Mouse (Mus musculus) heart, postnatal 10 days (tissue): ENCODE measurements around the gene Plekhd1. TPM values are rescaled to one million over a fixed set of nuclear protein-coding genes. Genes with fewer than 3 reads are reported as not detected.

Source experiments
- DNase-seq, 2 experiments: peaks; one replicate each; pipeline ENCODE4 v3.0.0; 2021
- intact Hi-C: fragments of 180-260 bp; cut with DNase I; formaldehyde crosslinking; loops from one replicate; pipeline ENCODE4 v1.15.1; 2025
- total RNA-seq, 2 experiments: library from RNA; stranded (reverse); gene quantifications; 2 replicates each; pipeline ENCODE4 v1.2.3; 2021

The Plekhd1 gene
- total RNA-seq, 2 experiments from 2014 or later = 0.25 to 0.60 TPM

GRCm38 (mm10) chr12:80698526-80699143, 6.2 kb downstream of the Plekhd1 start:
- intact Hi-C loops = no loop called here
- DNase-seq = no peak

GRCm38 (mm10) chr12:80699144-80699531, 6.7 kb downstream of the Plekhd1 start:
- intact Hi-C loops = no loop called here

GRCm38 (mm10) chr12:80701332-80701731, 8.9 kb downstream of the Plekhd1 start:
- intact Hi-C loops = no loop called here
- peak in 1 of 2 experiments; percentile 45 for DNase-seq

More at GRCm38 (mm10) chr12:80699144-80699531, 6.7 kb downstream of the Plekhd1 start:
- DNase-seq = no peak

- no peak for DNase-seq
These were observed 14.0 kb downstream of the Plekhd1 start for GRCm38 (mm10) chr12:80706208-80706914.

GRCm38 (mm10) chr12:80706915-80707604, 14.7 kb downstream of the Plekhd1 start:
- DNase-seq = no peak
- intact Hi-C loops = no loop called here

More at GRCm38 (mm10) chr12:80706208-80706914, 14.0 kb downstream of the Plekhd1 start:
- intact Hi-C loops = no loop called here

- intact Hi-C loops = no loop called here
- peak in 1 of 2 experiments; percentile 35 for DNase-seq
These were observed 23.5 kb downstream of the Plekhd1 start for GRCm38 (mm10) chr12:80715915-80716314.

- intact Hi-C loops = no loop called here
- no peak for DNase-seq
These were observed 26.8 kb downstream of the Plekhd1 start for GRCm38 (mm10) chr12:80719141-80719540.

- DNase-seq = no peak
- intact Hi-C loops = no loop called here
These were observed 28.1 kb downstream of the Plekhd1 start for GRCm38 (mm10) chr12:80720507-80720906.

GRCm38 (mm10) chr12:80721458-80721857, 29.1 kb downstream of the Plekhd1 start:
- intact Hi-C loops = no loop called here
- DNase-seq = no peak

GRCm38 (mm10) chr12:80724853-80725559, 32.6 kb downstream of the Plekhd1 start:
- intact Hi-C loops = loop anchor here (2.0 to 5.0 kb wide), 3 partner anchors 44 to 566 kb away; no protein-coding TSS in a partner anchor
- peak; percentile 83 to 92 for DNase-seq

GRCm38 (mm10) chr12:80728207-80728606, 35.8 kb downstream of the Plekhd1 start:
- intact Hi-C loops = loop anchor here (5.0 kb wide), 1 partner anchor 231 kb away; no protein-coding TSS in a partner anchor
- no peak for DNase-seq

GRCm38 (mm10) chr12:80728814-80729213, 36.4 kb downstream of the Plekhd1 start:
- intact Hi-C loops = loop anchor here (5.0 kb wide), 1 partner anchor 232 kb away; no protein-coding TSS in a partner anchor
- peak in 1 of 2 experiments; percentile 27 for DNase-seq

- intact Hi-C loops = loop anchor here (1.0 to 5.0 kb wide), 2 partner anchors 30 to 233 kb away; partner anchors contain the start of gene Ccdc177
- DNase-seq = no peak
These were observed 37.6 kb downstream of the Plekhd1 start for GRCm38 (mm10) chr12:80729758-80730530.

GRCm38 (mm10) chr12:80730567-80730966, 38.2 kb downstream of the Plekhd1 start:
- peak; percentile 59 to 71 for DNase-seq
- intact Hi-C loops = loop anchor here (1.0 kb wide), 1 partner anchor 30 kb away; the partner anchor contains the start of gene Ccdc177

- no peak for DNase-seq
- intact Hi-C loops = no loop called here
These were observed 42.4 kb downstream of the Plekhd1 start for GRCm38 (mm10) chr12:80734526-80735470.

- intact Hi-C loops = no loop called here
- DNase-seq = peak; percentile 53 to 55
These were observed 44.3 kb downstream of the Plekhd1 start for GRCm38 (mm10) chr12:80736464-80737282.

GRCm38 (mm10) chr12:80737283-80737600, 44.9 kb downstream of the Plekhd1 start:
- intact Hi-C loops = no loop called here
- no peak for DNase-seq

GRCm38 (mm10) chr12:80739482-80739881, 47.1 kb downstream of the Plekhd1 start:
- intact Hi-C loops = no loop called here
- no peak for DNase-seq
